Mouse (Mus musculus) heart, embryonic 14.5 days (tissue): ENCODE results near the gene Tdrd9. TPM values are rescaled to one million over a fixed set of nuclear protein-coding genes. Genes with fewer than 3 reads are reported as not detected.

Source experiments
- ATAC-seq: fragments of 200-750 bp; cut with Nextera tagmentation; 2 replicates; pipeline ENCODE4 v1.8.0; 2017; ENCODE audit warnings: low read depth, moderate TSS enrichment; ENCODE audit not compliant: insufficient number of reproducible peaks, insufficient read depth, low FRiP score
- H3K27ac ChIP-seq, 2 experiments: fragments of 200-500 bp in 1 of 2; fragments of 300-500 bp in 1 of 2; sonication (generic) in 1 of 2; replicated peaks in 1 of 2; 2 replicates each; pipeline ENCODE4 v1.5.1; 2012 to 2014; ENCODE audit warnings: low read depth in 2 of 2, low read length in 2 of 2, control low read depth in 1 of 2, mild to moderate bottlenecking in 1 of 2, mixed read lengths in 1 of 2; ENCODE audit not compliant: control insufficient read depth in 1 of 2, insufficient read depth in 1 of 2
- H3K27me3 ChIP-seq: fragments of 300-500 bp; sonication (generic); 2 replicates; pipeline ENCODE4 v1.6.1; 2014; ENCODE audit warnings: mild to moderate bottlenecking, low read length, control low read depth; ENCODE audit not compliant: control insufficient read depth, insufficient read depth
- H3K36me3 ChIP-seq: fragments of 300-500 bp; sonication (generic); 2 replicates; pipeline ENCODE4 v1.6.1; 2014; ENCODE audit warnings: mild to moderate bottlenecking, control low read depth, low read length, mixed read lengths; ENCODE audit not compliant: control insufficient read depth, insufficient read depth
- H3K4me1 ChIP-seq, 2 experiments: fragments of 200-500 bp in 1 of 2; fragments of 300-500 bp in 1 of 2; sonication (generic) in 1 of 2; 2 replicates each; pipeline ENCODE4 v1.6.1; 2012 to 2014; ENCODE audit warnings: low read length in 2 of 2, control low read depth in 1 of 2, mixed read lengths in 1 of 2; ENCODE audit not compliant: control insufficient read depth in 2 of 2, insufficient read depth in 2 of 2
- H3K4me2 ChIP-seq: fragments of 300-500 bp; sonication (generic); 2 replicates; pipeline ENCODE4 v1.6.1; 2014; ENCODE audit warnings: mild to moderate bottlenecking, low read length
- H3K4me3 ChIP-seq, 2 experiments: fragments of 200-500 bp in 1 of 2; fragments of 300-500 bp in 1 of 2; sonication (generic) in 1 of 2; 2 replicates each; pipeline ENCODE4 v1.5.1; 2012 to 2014; ENCODE audit warnings: low read length in 2 of 2, mild to moderate bottlenecking in 2 of 2, control low read depth in 1 of 2, low read depth in 1 of 2, moderate library complexity in 1 of 2; ENCODE audit not compliant: control insufficient read depth in 1 of 2, insufficient read depth in 1 of 2
- H3K9ac ChIP-seq: fragments of 300-500 bp; sonication (generic); 2 replicates; pipeline ENCODE4 v1.6.1; 2014; ENCODE audit warnings: mild to moderate bottlenecking, low read length
- H3K9me3 ChIP-seq: fragments of 300-500 bp; sonication (generic); 2 replicates; pipeline ENCODE4 v1.6.1; 2016; ENCODE audit warnings: low read length, control low read depth; ENCODE audit not compliant: control insufficient read depth
- WGBS: fragments of 180-500 bp; shearing (Covaris S2); extraction: QIAGEN DNeasy Blood & Tissue Kit; methylation state at CpG from one replicate; pipeline ENCODE4 v1.1.7; 2014; 5-methylcytosine and 5-hydroxymethylcytosine counted together
- polyA plus RNA-seq: library from polyadenylated mRNA; unstranded; fragments of >200 nt; fragmentation: Nextera tagmentation; extraction: Ambion mirVana; gene quantifications from 2 replicates; pipeline ENCODE4 v1.2.1, GENCODE M21; 2014

Gene Tdrd9
- polyA plus RNA-seq, 1 experiment from 2014 or later: 0.16 TPM

GRCm38 (mm10) chr12:111981831-111982230, 10.5 kb downstream of the Tdrd9 start:
- ATAC-seq: no peak
- H3K4me2 ChIP-seq: no peak overlapping the region

GRCm38 (mm10) chr12:111983165-111983564, 11.8 kb downstream of the Tdrd9 start:
- H3K9ac ChIP-seq: no peak overlapping the region
- peaks cover 7 to 12% of the 10 kb centered on the region in 2 experiments; a peak in 3 of 4 replicates for H3K4me1 ChIP-seq
- H3K27ac ChIP-seq: no peak overlapping the region
- no peaks in the 10 kb centered on the region for H3K27me3 ChIP-seq
- no peak overlapping the region for H3K4me2 ChIP-seq
- H3K4me3 ChIP-seq: no peak overlapping the region
- WGBS: 70% methylated on average over 2 of the region's 2 CpGs
- ATAC-seq: no peak
- H3K9me3 ChIP-seq: no peaks in the 10 kb centered on the region
- H3K36me3 ChIP-seq: no peaks in the 10 kb centered on the region

More at GRCm38 (mm10) chr12:111981831-111982230, 10.5 kb downstream of the Tdrd9 start:
- no peak overlapping the region for H3K4me3 ChIP-seq
- no peaks in the 10 kb centered on the region for H3K9me3 ChIP-seq
- no peak overlapping the region for H3K27ac ChIP-seq
- H3K27me3 ChIP-seq: no peaks in the 10 kb centered on the region
- H3K36me3 ChIP-seq: no peaks in the 10 kb centered on the region
- H3K4me1 ChIP-seq: peaks cover 17 to 25% of the 10 kb centered on the region in 2 experiments
- WGBS: 82% methylated on average over 8 of the region's 8 CpGs
- no peak overlapping the region for H3K9ac ChIP-seq

- no peak for ATAC-seq
- Histone ChIP-seq H3K4me1 (no peaks in the 10 kb centered on the region; a peak in 1 of 4 replicates), H3K9ac (no peak overlapping the region), H3K9me3 (no peaks in the 10 kb centered on the region), H3K4me2 (no peak overlapping the region), H3K4me3 (no peak overlapping the region), H3K27ac (no peak overlapping the region), H3K36me3 (no peaks in the 10 kb centered on the region), H3K27me3 (no peaks in the 10 kb centered on the region)
- WGBS: 30% methylated on average over 9 of the region's 9 CpGs
These were observed 15.4 kb downstream of the Tdrd9 start for GRCm38 (mm10) chr12:111986756-111987155.

- Histone ChIP-seq H3K4me2 (no peak overlapping the region), H3K27ac (no peak overlapping the region), H3K36me3 (no peaks in the 10 kb centered on the region), H3K27me3 (no peaks in the 10 kb centered on the region), H3K4me3 (no peak overlapping the region), H3K9me3 (no peaks in the 10 kb centered on the region), H3K9ac (no peak overlapping the region), H3K4me1 (no peaks in the 10 kb centered on the region)
- WGBS: 85% methylated on average over 5 of the region's 5 CpGs
- no peak for ATAC-seq
These were observed 21.3 kb downstream of the Tdrd9 start for GRCm38 (mm10) chr12:111992626-111993025.

GRCm38 (mm10) chr12:111995161-111995560, 23.8 kb downstream of the Tdrd9 start:
- 91% methylated on average over 2 of the region's 2 CpGs for WGBS
- Histone ChIP-seq H3K4me3 (no peak overlapping the region), H3K36me3 (no peaks in the 10 kb centered on the region), H3K9ac (no peak overlapping the region), H3K27me3 (no peaks in the 10 kb centered on the region), H3K4me1 (no peaks in the 10 kb centered on the region), H3K27ac (no peak overlapping the region), H3K9me3 (no peaks in the 10 kb centered on the region), H3K4me2 (no peak overlapping the region)
- ATAC-seq: no peak

GRCm38 (mm10) chr12:111999735-112000134, 28.4 kb downstream of the Tdrd9 start:
- no peaks in the 10 kb centered on the region for H3K4me1 ChIP-seq
- H3K4me3 ChIP-seq: no peak overlapping the region
- no peak overlapping the region for H3K9ac ChIP-seq
- no peaks in the 10 kb centered on the region for H3K36me3 ChIP-seq
- no peak overlapping the region for H3K4me2 ChIP-seq
- 90% methylated on average over 7 of the region's 7 CpGs for WGBS
- no peaks in the 10 kb centered on the region for H3K27me3 ChIP-seq
- no peak for ATAC-seq
- no peaks in the 10 kb centered on the region for H3K9me3 ChIP-seq
- H3K27ac ChIP-seq: no peak overlapping the region

- Histone ChIP-seq H3K9me3 (no peaks in the 10 kb centered on the region), H3K4me3 (no peak overlapping the region), H3K27me3 (no peaks in the 10 kb centered on the region), H3K9ac (no peak overlapping the region), H3K4me1 (no peaks in the 10 kb centered on the region), H3K36me3 (no peaks in the 10 kb centered on the region), H3K4me2 (no peak overlapping the region), H3K27ac (no peak overlapping the region)
- no peak for ATAC-seq
- 18% methylated on average over 8 of the region's 8 CpGs for WGBS
These were observed 29.9 kb downstream of the Tdrd9 start for GRCm38 (mm10) chr12:112001223-112001622.

- WGBS: 29% methylated on average over 12 of the region's 12 CpGs
- Histone ChIP-seq H3K27ac (no peak overlapping the region), H3K27me3 (no peaks in the 10 kb centered on the region; the same call in 1 of the 2 replicates), H3K9me3 (no peaks in the 10 kb centered on the region), H3K4me3 (no peak overlapping the region), H3K4me2 (peak overlapping the region; percentile 43), H3K9ac (no peak overlapping the region), H3K4me1 (no peaks in the 10 kb centered on the region), H3K36me3 (no peaks in the 10 kb centered on the region)
- no peak for ATAC-seq
These were observed 41.3 kb downstream of the Tdrd9 start for GRCm38 (mm10) chr12:112012511-112013270.
